Mouse (Mus musculus) liver, adult 2 months (tissue): Measurements from ENCODE around the gene Olfr1395.
"Not testable (repeated sequence)": the region's sequence is repeated elsewhere in the genome, so short reads cannot be mapped to it uniquely, and the experiment has no call there.

Source experiments
- CTCF ChIP-seq: fragments of 200-500 bp; IDR thresholded peaks from 2 replicates; pipeline ENCODE4 v1.5.1; 2011; ENCODE audit warnings: low read depth, low read length, control low read depth
- POLR2A ChIP-seq: fragments of 200-500 bp; IDR thresholded peaks from 2 replicates; pipeline ENCODE4 v1.6.1; 2011; ENCODE audit warnings: low read length, control low read depth; ENCODE audit not compliant: insufficient read depth; ENCODE audit errors: extremely low read depth

- not testable (repeated sequence) for TF ChIP-seq CTCF, POLR2A
Observed at GRCm38 (mm10) chr11:49194771-49195170, 52.7 kb downstream of the Olfr1395 start.
